Mouse (Mus musculus) v-Abl transformed pro-B cells (cell line): Measurements from ENCODE around the gene Map4k3.

ENCODE experiments used
- in situ Hi-C, 2 experiments: fragments of 400-800 bp; cut with MboI; formaldehyde crosslinking; loops; one replicate each; pipeline ENCODE4 v1.15.1; 2025; ENCODE audit not compliant: unreplicated experiment in 2 of 2

The Map4k3 gene

DNA sequence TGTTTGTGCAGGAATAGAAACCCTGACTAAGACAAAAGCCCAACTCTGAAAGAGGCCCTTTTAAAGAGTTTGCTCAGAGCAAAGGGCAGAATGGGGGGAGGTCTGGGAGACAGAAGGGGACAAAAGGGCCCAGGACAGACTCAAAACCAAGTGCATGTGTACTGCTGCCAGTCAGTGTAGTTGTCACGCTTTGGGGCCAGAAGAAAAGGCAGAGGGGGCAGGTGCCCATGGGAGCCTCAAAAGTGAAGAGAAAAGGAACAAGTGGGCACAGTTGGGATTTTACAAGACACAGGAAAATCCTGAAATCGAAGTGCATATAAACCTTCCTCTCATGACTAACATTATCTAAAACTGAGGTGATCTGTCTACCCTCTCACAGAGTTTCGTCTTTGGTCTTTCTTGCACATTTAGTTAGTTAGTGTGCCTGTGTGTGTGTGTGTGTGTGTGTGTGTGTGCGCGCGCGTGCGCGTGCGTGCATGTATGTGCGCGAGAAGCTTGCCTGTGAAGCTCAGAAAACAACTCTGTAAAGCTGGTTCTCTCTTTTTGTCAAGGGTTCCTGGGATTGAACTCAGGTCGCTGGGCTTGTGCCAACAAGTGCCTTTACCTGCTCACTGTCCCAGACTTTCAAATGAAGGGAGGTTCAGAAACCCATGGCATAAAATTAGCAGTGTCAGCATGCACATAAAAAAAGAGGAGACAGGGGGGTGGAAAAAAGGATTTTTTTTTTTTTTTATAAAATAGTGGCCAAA lies 155.9 kb downstream of the Map4k3 start:
- in situ Hi-C loops: loop anchor here in 1 of 2 experiments (25.0 kb wide), 3 partner anchors 535 to 910 kb away; partner anchors contain the start of gene Atl2

DNA sequence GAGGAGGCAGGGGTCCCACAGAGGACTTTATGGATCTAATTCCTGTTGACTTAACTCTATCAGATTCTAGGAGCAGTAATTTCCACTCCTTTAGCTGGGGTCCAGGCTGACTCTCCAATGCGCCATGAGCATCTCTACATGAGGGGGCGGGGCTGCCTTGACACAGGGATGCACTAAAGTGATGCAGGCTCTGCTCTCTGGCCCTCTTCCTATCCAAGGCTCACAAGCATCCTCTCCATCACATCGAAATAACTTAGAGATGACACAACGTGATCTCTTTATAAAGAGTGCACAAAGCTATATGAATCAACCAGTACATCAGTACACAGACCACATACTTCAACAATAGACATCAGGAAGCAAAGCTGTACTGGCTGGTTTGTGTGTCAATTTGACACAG lies 156.8 kb downstream of the Map4k3 start:
- in situ Hi-C loops: loop anchor here in 1 of 2 experiments (25.0 kb wide), 3 partner anchors 534 to 909 kb away; partner anchors contain the start of gene Atl2

DNA sequence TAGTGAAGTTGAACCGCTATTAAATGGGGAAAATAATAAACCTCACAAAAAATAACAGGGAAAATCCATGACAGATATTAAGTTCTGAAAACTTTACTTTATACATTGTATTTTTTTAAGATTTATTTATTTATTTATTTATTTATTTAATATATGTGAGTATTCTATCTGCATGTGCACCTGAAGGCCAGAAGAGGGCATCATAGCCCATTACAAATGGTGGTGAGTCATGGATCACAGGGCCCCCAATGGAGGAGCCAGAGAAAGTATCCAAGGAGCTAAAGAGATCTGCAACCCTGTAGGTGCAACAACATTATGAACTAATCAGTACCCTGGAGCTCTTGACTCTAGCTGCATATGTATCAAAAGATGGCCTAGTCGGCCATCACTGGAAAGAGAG lies 158.6 kb downstream of the Map4k3 start:
- in situ Hi-C loops: loop anchor here in 1 of 2 experiments (25.0 kb wide), 3 partner anchors 532 to 907 kb away; partner anchors contain the start of gene Atl2

DNA sequence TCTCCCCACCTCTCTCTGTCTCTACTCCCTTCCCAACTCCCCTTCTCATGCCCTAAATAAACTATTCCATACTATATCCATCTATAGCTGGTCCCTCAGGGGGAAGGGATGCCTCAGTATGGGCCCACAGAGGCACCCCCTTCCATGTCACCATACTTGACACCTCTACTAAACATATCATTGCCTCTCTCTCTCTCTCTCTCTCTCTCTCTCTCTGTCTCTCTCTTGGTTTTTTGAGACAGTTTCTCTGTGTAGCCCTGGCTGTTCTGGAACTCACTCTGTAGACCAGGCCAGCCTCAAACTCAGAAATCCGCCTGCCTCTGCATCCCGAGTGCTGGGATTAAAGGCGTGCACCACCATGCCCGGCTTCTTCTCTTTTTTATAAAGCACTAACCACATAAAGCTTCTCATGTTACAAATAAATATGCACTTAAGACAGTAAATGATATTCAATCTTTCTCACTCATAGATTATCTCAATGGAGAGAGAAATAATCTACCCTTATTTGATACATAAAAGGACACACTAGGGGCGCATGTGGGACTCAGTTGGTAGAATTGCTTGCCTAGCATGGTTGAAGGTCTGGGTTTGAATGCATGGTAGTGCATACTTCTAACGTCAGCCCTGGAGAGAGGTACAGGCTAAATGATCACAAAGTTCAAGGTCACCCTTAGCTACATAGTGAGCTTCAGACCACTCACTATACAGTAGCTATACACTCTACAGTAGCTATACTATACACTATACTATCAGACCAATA lies 159.3 kb downstream of the Map4k3 start:
- in situ Hi-C loops: loop anchor here in 1 of 2 experiments (25.0 kb wide), 3 partner anchors 532 to 907 kb away; partner anchors contain the start of gene Atl2

DNA sequence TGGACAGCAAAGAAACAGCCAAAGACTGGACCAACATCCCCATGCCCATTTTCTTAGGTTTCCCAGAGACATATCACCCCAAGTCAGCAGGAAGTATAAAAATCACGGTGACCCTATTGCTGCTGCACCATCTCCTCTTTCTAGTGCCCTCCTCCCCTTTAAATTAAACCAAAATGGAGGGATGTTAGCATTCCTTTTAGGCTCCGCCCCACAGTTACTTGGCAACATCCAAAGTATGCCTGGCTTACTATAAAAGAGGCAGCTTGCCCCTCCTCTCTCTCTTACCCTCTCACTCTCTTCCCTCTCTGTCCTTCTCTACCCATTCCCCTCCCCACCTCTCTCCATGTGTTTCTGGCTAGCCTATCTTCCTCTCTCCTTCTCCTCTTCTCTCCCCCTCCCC lies 159.8 kb downstream of the Map4k3 start:
- in situ Hi-C loops: loop anchor here in 1 of 2 experiments (25.0 kb wide), 3 partner anchors 531 to 906 kb away; partner anchors contain the start of gene Atl2

DNA sequence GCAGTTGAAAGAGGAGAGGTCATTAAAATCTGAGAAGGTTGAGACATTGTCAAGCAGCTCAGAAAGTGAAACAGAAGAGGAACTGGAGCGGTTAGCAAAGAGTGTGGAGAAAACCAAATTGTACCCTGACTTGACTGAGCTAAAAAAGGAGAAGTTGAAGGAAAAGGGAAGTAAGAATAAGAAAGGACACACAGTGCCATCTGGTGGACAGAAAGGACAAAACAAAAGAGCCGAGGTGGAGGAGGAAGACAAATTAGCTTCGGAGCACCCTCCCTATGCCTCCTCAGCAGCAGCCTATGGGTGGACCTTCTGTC lies 163.7 kb downstream of the Map4k3 start:
- in situ Hi-C loops: loop anchor here (5.0 to 25.0 kb wide), 4 partner anchors 357 to 902 kb away; partner anchors contain the start of genes Atl2 (in 1 of the 2), Srsf7 (in 1 of the 2) and Ttc39d (in 1 of the 2)

DNA sequence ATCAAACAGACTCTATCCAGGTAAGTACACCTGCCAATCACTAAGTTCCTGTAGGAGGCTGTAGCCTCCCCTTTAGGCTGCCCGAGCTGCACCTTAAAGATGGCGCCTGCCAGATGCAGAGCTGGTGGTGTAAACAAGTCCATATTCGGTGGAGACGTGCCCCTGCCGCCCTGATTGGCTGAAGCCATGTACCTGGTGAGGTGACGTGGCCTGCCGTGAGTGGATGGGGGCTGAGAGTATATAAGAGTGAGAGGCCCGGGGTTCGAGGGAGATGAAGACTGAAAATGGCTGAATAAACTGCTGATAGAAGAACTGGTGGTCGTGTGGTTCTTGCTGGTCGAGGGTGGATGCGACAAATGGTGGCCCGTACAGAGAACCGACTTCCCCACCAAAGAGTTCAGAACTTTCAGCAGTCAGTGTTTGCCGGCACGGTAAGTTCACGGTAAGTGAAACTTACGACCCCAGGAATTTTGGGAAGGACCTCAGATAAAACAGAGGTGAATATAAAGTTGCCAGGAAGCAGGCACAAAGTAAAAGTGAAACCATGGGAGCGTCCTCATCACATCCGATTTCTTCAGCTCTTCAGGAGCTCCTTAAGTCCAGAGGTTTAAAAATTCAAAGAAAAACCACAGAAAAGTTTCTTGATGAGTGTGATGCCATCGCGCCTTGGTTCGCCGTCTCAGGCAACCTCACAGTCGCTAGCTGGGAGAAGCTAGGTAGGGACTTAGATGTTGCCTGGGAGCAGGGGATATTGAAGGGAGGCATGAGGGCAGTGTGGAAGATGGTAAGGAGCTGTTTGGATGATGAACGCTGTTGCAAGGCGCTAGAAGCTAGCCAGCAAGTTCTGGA lies 164.3 kb downstream of the Map4k3 start:
- in situ Hi-C loops: loop anchor here (5.0 to 25.0 kb wide), 4 partner anchors 357 to 902 kb away; partner anchors contain the start of genes Atl2 (in 1 of the 2), Srsf7 (in 1 of the 2) and Ttc39d (in 1 of the 2)

DNA sequence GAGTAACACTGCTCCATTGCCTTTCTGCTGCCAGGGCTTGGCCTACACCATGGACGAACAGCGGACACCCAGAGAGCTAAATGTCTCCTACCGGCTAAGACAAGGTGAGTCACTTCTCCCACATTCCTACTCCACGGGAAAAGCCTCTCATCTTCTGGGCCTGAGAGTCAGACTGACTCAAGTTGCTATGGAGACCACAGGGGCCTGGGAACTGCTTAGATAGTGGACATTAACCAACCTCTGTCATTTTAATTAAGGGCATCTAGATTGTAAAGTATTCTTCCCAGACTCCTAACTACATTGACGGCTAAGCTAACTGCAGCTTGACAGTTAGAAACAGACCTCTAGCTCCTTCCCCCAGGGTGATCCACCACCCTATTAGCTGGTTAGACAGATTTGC lies 165.5 kb downstream of the Map4k3 start:
- in situ Hi-C loops: loop anchor here (5.0 to 25.0 kb wide), 4 partner anchors 355 to 900 kb away; partner anchors contain the start of genes Atl2 (in 1 of the 2), Srsf7 (in 1 of the 2) and Ttc39d (in 1 of the 2)

DNA sequence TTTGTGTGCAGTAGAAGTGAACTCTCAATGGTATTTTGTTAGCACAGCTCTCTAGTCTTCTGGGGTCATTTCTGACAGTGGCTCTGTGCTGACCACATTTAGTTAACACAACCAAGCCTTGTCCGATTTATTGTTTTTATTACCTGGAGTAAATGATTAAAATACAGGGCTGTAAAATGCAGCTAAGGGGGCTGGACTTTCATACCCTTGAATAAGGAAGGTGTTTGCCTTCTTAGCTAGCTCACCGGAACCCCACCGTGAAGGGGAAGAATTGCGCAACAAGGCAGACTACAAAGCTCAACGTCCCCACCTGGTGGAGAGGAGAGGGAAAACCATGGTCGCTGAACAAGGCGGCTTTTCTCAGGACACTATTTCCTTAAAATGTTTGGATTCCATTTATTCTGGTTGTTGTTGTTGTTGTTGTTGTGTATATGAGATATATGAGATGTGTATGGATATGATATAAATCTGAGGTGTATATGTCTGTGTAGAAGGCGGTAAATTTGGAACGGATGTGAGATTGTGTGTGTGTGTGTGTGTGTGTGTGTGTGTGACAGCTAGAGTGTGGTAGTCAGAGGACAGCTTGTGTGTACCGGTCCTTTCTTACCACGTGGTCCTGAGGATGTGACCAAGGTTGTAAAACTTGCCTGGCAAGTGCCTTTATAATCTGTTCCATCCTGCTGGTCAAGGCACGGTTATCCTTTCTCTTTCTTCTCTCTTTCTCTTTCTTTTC lies 167.4 kb downstream of the Map4k3 start:
- in situ Hi-C loops: loop anchor here (5.0 to 25.0 kb wide), 4 partner anchors 354 to 899 kb away; partner anchors contain the start of genes Atl2 (in 1 of the 2), Srsf7 (in 1 of the 2) and Ttc39d (in 1 of the 2)

DNA sequence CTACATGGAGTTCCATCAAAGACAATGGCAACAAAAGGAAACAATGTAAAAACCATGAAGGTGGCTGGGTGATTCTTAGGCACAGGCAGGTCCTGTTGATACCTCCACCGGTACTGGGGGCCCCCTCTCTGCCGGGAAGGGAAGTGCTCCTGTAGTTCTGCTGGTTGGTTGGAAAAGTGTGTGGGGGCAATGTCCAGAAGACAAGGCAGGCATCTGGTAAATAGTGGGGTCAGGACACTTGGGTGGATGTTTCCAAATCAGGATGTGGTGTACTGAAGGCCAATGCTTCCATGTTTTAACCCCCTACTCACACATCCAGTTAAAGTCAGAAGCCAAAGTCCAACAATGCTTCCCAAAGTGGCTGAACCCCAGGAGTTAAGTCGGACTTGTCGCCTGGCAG lies 168.5 kb downstream of the Map4k3 start:
- in situ Hi-C loops: loop anchor here (5.0 to 25.0 kb wide), 10 partner anchors 102 to 897 kb away; partner anchors contain the start of genes Dhx57 (in 2 of the 2), Morn2 (in 2 of the 2), Atl2 (in 1 of the 2) and Srsf7 (in 1 of the 2)

DNA sequence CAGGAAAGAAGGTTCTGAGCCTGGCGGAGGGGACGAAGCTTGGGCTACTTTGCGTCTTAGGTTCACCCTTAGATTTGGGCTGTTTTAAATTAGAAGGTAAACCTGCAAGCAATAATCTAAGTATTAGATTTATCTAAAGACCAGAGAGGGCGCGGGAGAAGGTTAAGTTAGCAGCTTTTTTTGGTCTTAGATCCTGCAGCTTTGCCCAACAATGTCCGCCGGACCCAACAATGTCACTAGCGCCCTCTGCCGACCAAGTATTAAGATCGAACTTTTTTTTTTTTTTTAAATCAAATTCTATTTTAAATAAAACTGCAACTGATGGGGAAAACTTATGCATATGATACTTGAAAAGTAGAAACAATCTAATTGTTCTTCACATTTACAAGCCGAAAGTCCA lies 169.2 kb downstream of the Map4k3 start:
- in situ Hi-C loops: loop anchor here (5.0 to 25.0 kb wide), 9 partner anchors 102 to 897 kb away; partner anchors contain the start of genes Dhx57 (in 2 of the 2), Morn2 (in 2 of the 2) and Atl2 (in 1 of the 2)

DNA sequence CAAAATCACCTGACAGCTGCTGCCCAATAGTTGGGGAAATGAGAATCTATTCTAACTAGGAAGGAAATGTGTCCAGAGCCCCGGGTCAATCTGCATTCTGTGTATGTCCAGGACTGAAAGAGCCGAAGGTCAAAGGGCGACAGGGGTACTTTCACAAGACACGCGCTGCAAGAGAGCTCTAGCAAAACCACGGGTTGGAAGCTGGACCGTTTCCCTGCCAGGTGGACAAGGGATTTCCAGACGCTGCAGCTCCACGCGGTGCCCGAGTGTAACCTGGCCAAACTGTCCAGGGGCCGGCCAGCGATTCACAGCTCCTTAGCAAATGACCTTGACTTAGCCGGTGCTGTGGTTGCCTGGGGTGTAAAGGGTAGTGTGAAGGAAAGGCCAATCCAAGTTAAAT lies 169.7 kb downstream of the Map4k3 start:
- in situ Hi-C loops: loop anchor here (5.0 to 25.0 kb wide), 9 partner anchors 101 to 896 kb away; partner anchors contain the start of genes Dhx57 (in 2 of the 2), Morn2 (in 2 of the 2) and Atl2 (in 1 of the 2)

DNA sequence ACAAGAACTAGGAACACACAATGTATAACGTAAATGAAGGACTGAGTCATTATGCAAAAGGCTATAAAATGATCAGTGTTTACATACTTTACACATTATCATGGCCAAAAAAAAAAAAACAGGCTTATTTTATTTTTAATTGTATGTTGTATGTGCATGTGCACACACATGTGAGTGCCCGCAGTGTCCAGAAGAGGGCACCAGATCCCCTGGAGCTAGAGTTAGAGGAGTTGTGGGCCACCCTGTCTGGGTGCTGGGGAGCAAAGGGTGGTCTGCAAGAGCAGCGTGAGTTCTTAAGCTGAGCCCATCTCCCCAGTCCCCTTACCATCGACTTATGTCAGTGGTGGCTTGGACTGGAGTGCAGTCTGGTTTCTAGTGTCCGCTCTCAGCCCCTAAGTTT lies 170.8 kb downstream of the Map4k3 start:
- in situ Hi-C loops: loop anchor here (5.0 to 25.0 kb wide), 9 partner anchors 100 to 895 kb away; partner anchors contain the start of genes Dhx57 (in 2 of the 2), Morn2 (in 2 of the 2) and Atl2 (in 1 of the 2)

DNA sequence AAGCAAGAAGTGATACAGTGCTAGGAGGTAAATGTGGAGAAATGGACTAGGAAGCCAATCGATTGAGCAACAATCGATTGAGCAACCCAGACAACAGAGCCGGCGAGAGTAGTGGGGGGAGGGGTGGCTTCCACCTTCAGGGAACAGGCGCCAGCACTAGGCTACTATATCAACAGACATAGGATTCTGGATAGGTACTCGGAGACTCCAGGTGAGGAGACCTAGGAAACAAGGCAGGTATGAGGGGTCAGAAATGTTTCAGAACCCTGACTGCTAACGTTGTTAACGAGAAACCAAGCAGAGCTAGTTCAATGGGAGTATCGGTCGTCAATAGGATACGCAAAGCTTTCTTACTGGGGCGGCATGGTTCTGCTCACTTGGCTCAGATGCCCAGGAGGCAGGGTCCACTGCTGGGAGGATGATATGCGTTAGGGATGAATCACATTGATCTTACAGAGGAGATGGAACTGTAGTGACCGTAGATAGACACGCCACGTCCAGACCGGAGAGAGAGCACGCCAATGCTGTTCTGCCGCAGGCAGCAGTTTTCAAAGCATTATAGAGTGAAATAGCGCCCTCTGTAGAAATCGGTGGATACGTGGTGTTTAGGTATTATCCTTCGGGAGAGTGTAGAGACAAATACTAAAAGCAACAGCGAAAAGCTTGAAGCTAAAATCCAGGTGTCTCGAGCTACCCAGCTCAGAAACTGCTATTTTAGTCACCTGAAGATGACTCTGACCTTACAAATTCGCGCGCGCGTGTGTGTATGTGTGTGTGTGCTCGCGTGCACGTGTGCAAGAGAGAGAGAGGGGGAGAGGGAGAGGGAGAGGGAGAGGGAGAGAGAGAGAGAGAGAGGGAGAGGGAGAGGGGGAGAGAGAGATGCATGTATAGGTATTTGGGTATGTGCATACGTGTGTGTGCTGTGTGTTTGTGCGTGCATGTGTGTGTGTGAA lies 174.7 kb downstream of the Map4k3 start:
- in situ Hi-C loops: loop anchor here (5.0 to 25.0 kb wide), 6 partner anchors 96 to 891 kb away; partner anchors contain the start of gene Atl2 (in 1 of the 2)

DNA sequence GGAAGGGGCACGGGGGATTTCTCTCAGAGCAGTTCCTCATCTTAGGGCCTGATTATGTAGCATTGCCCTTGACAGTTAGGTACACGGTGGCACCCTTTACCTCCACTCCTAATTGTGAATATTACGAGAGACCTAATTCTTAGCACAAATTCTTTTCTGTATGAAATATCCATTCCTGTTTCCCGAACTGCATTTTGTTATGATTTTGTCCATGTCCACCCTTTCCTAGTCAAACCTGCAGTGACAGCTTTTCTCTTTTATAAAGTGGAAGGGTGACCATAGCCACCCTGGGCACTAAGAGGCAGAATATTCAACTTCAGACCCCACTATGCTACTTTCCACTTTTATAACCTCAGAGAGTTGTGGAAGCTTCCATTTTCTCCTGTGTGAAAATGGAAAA lies 175.6 kb downstream of the Map4k3 start:
- in situ Hi-C loops: loop anchor here (5.0 to 25.0 kb wide), 6 partner anchors 95 to 890 kb away; partner anchors contain the start of gene Atl2 (in 1 of the 2)

DNA sequence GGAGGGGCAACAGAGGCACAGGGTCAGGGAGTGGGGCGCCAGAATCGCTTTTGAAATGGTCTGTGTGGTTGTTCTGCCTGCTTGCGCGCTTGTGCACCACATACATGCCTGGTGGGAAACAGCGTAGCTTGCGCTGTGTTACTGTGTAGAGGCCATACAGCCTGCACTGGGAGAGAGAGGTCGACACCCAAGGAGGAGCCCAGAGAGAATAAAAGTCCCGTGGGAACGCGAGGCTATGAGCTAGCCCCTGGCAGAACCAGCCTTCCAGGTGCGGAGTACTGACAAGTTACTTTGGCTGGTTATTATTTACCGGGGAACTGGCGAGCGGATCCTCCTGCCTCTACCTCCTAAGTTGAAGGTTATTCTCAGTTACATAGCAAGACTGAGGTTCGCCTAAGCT lies 177.3 kb downstream of the Map4k3 start:
- in situ Hi-C loops: loop anchor here (5.0 to 25.0 kb wide), 6 partner anchors 94 to 889 kb away; partner anchors contain the start of gene Atl2 (in 1 of the 2)

DNA sequence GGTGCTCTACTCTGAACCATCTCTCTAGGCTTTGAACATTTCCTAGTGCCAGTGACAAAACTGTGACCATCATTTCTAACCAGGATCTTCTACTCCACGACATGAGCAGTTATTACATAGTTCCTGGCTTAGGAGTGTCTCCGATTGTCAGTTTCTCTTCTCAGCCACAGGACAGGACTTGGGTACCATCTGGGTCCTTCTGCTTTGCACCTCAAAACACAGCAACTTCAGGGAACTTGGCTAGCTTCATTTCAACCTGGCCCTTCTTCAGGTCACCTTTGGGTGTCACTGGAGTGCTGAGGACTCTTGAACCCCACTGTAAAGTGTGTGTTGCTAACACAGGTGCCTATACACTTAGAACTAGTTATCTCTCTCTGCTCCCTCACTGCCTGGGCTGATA lies 181.4 kb downstream of the Map4k3 start:
- in situ Hi-C loops: loop anchor here in 1 of 2 experiments (5.0 kb wide), 1 partner anchor 60 kb away; no protein-coding TSS in a partner anchor
